Mouse (Mus musculus): ENCODE data around the gene Mcrip1. TPM values are rescaled to one million over a fixed set of nuclear protein-coding genes. Genes with fewer than 3 reads are reported as not detected.
"Not testable (repeated sequence)": the region's sequence is repeated elsewhere in the genome, so short reads cannot be mapped to it uniquely, and the experiment has no call there.

Mcrip1 gene
- polyA plus RNA-seq, 1 experiment from 2014 or later = 134 TPM

DNA sequence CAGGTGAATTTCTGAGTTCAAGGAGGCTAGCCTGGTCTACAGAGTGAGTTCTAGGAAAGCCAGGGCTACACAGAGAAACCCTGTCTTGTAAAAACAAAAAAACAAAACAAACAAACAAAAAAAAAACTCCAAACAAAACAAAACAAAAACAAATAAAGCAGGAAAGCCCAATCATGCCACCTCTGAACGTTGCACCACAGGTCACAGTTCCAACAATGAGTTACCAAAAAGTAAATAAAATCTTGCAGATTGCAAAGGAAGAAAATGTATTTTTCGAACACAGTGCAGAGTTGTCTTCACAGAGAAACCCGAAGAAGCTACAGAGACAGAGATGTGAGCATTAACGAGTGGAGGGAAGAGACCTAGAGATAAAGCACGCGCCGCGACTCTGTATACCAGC lies 26.9 kb downstream of the Mcrip1 start:
- no peaks in the 10 kb centered on the region for H3K36me3 ChIP-seq
- ATAC-seq (ENCODE audit: extremely low read depth, insufficient number of reproducible peaks, low FRiP score, low TSS enrichment) = no peak
- no peak overlapping the region for H3K4me3 ChIP-seq
- peaks cover 4% of the 10 kb centered on the region for H3K27me3 ChIP-seq (replicated peaks)
- H3K9ac ChIP-seq = no peak overlapping the region
- no peak overlapping the region for H3K27ac ChIP-seq (replicated peaks)
- no peaks in the 10 kb centered on the region for H3K9me3 ChIP-seq
- 81% methylated on average over 8 of the region's 8 CpGs for WGBS
- no peak overlapping the region for H3K4me2 ChIP-seq
- peaks cover 33% of the 10 kb centered on the region for H3K4me1 ChIP-seq

DNA sequence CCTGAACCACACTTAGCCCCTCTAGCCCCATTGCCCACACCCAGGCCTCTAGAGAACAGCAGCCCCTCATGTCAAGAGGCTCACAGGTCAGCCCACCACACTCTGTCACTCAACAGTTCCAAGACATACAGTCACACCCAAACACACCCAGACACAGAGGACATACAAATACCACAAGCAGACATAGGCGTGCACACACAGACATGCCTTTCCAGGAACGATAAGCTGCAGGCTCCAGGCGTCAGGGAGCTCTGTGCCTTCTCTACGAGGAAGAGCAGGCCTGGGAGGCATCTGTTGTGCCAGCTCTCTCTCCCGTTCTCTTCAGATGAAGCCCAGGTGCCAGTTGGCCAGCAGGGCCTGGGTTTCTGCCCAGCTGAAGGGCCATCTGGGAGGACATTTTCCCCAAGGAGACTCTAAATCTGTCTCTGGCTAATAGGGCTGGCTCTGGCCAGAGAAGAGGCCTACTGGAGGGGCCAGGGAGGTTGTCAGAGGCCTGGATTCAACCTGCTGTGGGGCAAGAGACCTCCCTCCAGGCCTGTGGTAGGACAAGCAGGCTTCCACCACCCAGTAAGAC lies 28.5 kb downstream of the Mcrip1 start:
- 0 out of 2 replicates have a peak, but pooled peaks cover 4% of the 10 kb centered on the region for H3K27me3 ChIP-seq (replicated peaks)
- peak overlapping the region; percentile 47; the same call in 1 of the 2 replicates for H3K9ac ChIP-seq
- 0 out of 2 replicates have a peak overlapping the region, but pooled peaks have one; percentile 16 for H3K27ac ChIP-seq (replicated peaks)
- H3K36me3 ChIP-seq = no peaks in the 10 kb centered on the region
- WGBS = 52% methylated on average over 5 of the region's 5 CpGs
- no peak overlapping the region for H3K4me2 ChIP-seq
- H3K4me1 ChIP-seq = peaks cover 33% of the 10 kb centered on the region
- no peaks in the 10 kb centered on the region for H3K9me3 ChIP-seq
- no peak for ATAC-seq (ENCODE audit: extremely low read depth, insufficient number of reproducible peaks, low FRiP score, low TSS enrichment)
- no peak overlapping the region for H3K4me3 ChIP-seq

DNA sequence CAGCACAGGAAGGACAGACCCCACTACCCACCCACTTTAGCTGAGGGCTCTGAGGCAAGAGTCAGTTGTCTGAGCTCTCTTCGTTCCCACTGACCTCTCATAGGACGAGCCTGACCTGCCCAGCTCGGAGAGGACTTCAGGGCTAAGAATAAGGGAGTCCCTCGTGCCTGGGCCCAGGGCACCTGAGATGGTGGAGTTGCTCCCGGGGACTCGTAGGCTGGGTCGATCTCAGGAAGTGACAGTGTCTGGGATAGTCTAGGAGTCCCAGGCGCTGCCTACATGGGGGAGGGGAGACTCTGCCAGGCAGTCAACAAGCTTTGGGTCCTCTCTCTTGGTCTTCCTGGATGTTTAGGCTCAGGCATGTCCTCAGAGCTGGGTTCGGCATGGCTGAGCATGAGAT lies 29.0 kb downstream of the Mcrip1 start:
- ATAC-seq (ENCODE audit: extremely low read depth, insufficient number of reproducible peaks, low FRiP score, low TSS enrichment) = no peak
- Histone ChIP-seq H3K27ac (replicated peaks) (0 out of 2 replicates have a peak overlapping the region, but pooled peaks have one; percentile 9), H3K4me2 (no peak overlapping the region), H3K36me3 (no peaks in the 10 kb centered on the region), H3K27me3 (replicated peaks) (0 out of 2 replicates have a peak, but pooled peaks cover 5% of the 10 kb centered on the region), H3K9ac (peak overlapping the region; percentile 69), H3K4me3 (no peak overlapping the region), H3K4me1 (peaks cover 33% of the 10 kb centered on the region), H3K9me3 (no peaks in the 10 kb centered on the region)
- WGBS = 64% methylated on average over 9 of the region's 9 CpGs

DNA sequence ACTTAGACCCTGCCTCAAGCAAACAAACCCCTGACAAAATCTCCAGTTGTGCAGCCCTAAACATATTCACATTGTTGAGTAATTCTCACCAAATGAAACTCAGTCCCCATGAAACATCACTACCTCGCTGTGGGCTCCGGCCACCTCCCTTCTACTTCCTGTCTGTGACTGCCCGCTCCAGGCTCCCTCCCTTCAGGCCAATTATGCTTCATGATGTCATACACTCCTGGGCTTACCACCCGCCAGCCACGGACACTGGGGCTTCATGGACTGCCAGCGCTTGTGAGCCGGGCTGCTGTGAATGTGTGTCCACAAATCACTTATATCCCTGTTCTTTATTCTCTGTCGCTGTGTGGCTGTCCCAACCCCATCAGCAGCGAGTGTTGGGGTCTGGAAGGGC lies 29.8 kb downstream of the Mcrip1 start:
- Histone ChIP-seq H3K4me1 (peaks cover 33% of the 10 kb centered on the region), H3K27me3 (replicated peaks) (0 out of 2 replicates have a peak, but pooled peaks cover 5% of the 10 kb centered on the region), H3K27ac (replicated peaks) (peak overlapping the region; percentile 42), H3K36me3 (no peaks in the 10 kb centered on the region), H3K4me2 (peak overlapping the region; percentile 48), H3K4me3 (0 out of 2 replicates have a peak overlapping the region, but pooled peaks have one; percentile 13), H3K9ac (peak overlapping the region; percentile 69), H3K9me3 (no peaks in the 10 kb centered on the region)
- WGBS = 34% methylated on average over 9 of the region's 9 CpGs
- ATAC-seq (ENCODE audit: extremely low read depth, insufficient number of reproducible peaks, low FRiP score, low TSS enrichment) = no peak; the same call in 1 of the 2 replicates

DNA sequence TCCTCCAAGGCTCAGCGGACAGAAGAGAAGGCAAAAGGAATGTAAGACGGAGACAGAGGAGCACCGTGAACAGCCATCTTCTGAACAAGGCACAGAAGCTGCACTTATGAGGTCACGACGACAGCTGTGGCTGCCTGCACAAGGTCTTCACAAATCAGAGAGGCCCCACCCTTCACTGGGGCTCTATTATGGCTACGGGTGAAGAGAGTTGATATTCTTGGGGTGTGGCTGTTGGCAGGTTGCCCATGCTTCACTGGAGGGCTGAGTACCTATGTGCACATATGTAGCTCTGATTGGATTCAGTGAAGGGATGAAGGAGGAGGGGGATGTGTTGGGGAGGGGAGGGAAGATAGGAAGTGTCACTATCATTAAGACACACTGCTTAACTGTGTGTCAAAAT lies 31.0 kb downstream of the Mcrip1 start:
- ATAC-seq (ENCODE audit: extremely low read depth, insufficient number of reproducible peaks, low FRiP score, low TSS enrichment) = no peak
- Histone ChIP-seq H3K9me3 (no peaks in the 10 kb centered on the region), H3K4me1 (peaks cover 33% of the 10 kb centered on the region), H3K4me2 (no peak overlapping the region), H3K27me3 (replicated peaks) (0 out of 2 replicates have a peak, but pooled peaks cover 5% of the 10 kb centered on the region), H3K36me3 (no peaks in the 10 kb centered on the region), H3K9ac (peak overlapping the region; percentile 16; the same call in 1 of the 2 replicates), H3K27ac (replicated peaks) (0 out of 2 replicates have a peak overlapping the region, but pooled peaks have one; percentile 40), H3K4me3 (no peak overlapping the region)
- WGBS = 49% methylated on average over 6 of the region's 6 CpGs

DNA sequence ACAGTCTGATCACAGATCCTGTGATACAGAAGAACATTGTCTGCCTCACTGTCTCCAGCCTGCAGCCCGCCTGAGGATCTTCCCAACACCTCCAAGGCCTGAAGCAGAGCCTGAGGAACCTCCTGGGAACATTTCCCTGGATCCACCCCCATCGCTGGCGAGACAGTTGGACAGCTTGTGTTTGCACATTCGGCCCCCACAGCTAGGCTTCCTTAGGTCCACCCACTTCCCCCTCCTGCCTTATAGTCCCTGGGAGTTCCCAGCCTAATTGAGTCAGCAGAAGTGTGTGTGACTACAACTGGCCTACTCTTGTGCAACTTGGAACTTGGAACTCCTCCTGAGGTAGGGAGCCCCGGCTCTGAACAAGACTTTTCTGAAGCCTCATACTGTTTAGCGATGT lies 31.5 kb downstream of the Mcrip1 start:
- 56% methylated on average over 6 of the region's 6 CpGs for WGBS
- no peaks in the 10 kb centered on the region for H3K9me3 ChIP-seq
- peaks cover 33% of the 10 kb centered on the region for H3K4me1 ChIP-seq
- H3K4me3 ChIP-seq = no peak overlapping the region
- 0 out of 2 replicates have a peak, but pooled peaks cover 5% of the 10 kb centered on the region for H3K27me3 ChIP-seq (replicated peaks)
- 0 out of 2 replicates have a peak overlapping the region, but pooled peaks have one; percentile 40 for H3K27ac ChIP-seq (replicated peaks)
- no peak for ATAC-seq (ENCODE audit: extremely low read depth, insufficient number of reproducible peaks, low FRiP score, low TSS enrichment)
- H3K36me3 ChIP-seq = no peaks in the 10 kb centered on the region
- H3K9ac ChIP-seq = peak overlapping the region; percentile 16; the same call in 1 of the 2 replicates
- H3K4me2 ChIP-seq = no peak overlapping the region

DNA sequence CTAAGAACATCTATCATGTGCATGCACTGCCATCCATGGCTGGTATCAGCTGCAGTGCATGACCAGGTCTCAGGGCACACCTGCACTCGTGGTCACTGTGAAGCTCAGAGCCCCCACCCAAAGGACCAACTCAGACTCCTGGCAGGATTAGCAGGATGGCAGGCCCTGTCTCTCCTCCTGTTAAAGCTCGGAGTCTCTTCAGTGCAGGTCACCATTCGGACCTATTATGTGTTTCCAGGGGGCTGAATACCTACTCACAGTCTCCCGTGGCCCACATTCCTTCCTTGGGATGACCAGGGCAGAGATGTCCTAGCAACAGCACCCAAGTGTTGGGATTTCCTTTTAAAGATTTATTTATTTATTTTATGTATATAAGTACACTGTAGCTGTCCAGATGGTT lies 32.4 kb downstream of the Mcrip1 start:
- Histone ChIP-seq H3K27ac (replicated peaks) (no peak overlapping the region), H3K4me1 (peaks cover 33% of the 10 kb centered on the region), H3K9ac (no peak overlapping the region), H3K36me3 (no peaks in the 10 kb centered on the region), H3K4me3 (no peak overlapping the region), H3K9me3 (no peaks in the 10 kb centered on the region), H3K4me2 (no peak overlapping the region), H3K27me3 (replicated peaks) (0 out of 2 replicates have a peak, but pooled peaks cover 5% of the 10 kb centered on the region)
- ATAC-seq (ENCODE audit: extremely low read depth, insufficient number of reproducible peaks, low FRiP score, low TSS enrichment) = no peak
- WGBS = 74% methylated on average over 4 of the region's 4 CpGs

DNA sequence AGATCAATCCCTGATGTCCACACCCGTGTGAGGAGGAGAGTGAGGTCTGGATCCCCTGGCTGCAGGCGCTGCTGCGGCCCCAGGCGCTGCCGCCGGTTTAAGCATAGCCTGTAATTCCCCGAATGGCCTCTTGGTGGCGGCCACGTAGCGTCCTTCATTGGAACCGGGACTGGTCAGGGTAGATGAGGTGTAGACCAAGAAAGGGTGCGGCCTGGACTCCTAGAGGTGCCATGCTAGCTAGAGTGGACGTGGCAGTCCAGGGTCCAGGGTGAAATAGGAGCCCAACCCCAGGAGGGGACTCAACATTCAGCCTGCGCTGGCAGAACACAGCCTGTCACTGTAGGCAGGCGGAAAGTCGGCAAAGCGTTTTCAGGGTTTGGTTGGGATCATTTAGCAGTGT lies 33.9 kb downstream of the Mcrip1 start:
- 0 out of 2 replicates have a peak, but pooled peaks cover 5% of the 10 kb centered on the region for H3K27me3 ChIP-seq (replicated peaks)
- no peak overlapping the region for H3K4me2 ChIP-seq
- no peak overlapping the region for H3K4me3 ChIP-seq
- peak; percentile 46; the same call in 1 of the 2 replicates for ATAC-seq (ENCODE audit: extremely low read depth, insufficient number of reproducible peaks, low FRiP score, low TSS enrichment)
- no peaks in the 10 kb centered on the region for H3K36me3 ChIP-seq
- H3K4me1 ChIP-seq = peaks cover 30% of the 10 kb centered on the region
- H3K9me3 ChIP-seq = no peaks in the 10 kb centered on the region
- no peak overlapping the region for H3K9ac ChIP-seq
- WGBS = 17% methylated on average over 17 of the region's 17 CpGs
- H3K27ac ChIP-seq (replicated peaks) = no peak overlapping the region

DNA sequence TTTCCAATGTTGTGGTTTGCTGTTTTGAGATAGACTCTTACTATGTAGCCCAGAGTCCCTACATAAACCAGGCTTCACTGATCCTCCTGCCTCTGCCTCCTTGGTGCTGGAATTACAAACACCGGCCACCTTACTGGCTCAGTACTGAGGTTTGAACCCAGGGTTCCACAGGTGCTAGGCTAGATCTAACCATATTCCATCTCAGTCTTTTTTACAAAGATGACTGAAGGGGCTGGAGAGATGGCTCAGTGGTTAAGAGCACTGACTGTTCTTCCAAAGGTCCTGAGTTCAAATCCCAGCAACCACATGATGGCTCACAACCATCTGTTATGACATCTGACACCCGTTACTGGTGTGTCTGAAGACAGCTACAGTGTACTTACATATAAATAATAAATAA lies 35.3 kb downstream of the Mcrip1 start:
- not testable (repeated sequence) for H3K4me3 ChIP-seq; H3K27me3 ChIP-seq (replicated peaks); ATAC-seq (ENCODE audit: extremely low read depth, insufficient number of reproducible peaks, low FRiP score, low TSS enrichment); H3K27ac ChIP-seq (replicated peaks); H3K4me2 ChIP-seq; H3K9ac ChIP-seq; H3K9me3 ChIP-seq; H3K36me3 ChIP-seq
- WGBS = 76% methylated on average over 2 of the region's 2 CpGs
- H3K4me1 ChIP-seq = peaks cover 23% of the 10 kb centered on the region

DNA sequence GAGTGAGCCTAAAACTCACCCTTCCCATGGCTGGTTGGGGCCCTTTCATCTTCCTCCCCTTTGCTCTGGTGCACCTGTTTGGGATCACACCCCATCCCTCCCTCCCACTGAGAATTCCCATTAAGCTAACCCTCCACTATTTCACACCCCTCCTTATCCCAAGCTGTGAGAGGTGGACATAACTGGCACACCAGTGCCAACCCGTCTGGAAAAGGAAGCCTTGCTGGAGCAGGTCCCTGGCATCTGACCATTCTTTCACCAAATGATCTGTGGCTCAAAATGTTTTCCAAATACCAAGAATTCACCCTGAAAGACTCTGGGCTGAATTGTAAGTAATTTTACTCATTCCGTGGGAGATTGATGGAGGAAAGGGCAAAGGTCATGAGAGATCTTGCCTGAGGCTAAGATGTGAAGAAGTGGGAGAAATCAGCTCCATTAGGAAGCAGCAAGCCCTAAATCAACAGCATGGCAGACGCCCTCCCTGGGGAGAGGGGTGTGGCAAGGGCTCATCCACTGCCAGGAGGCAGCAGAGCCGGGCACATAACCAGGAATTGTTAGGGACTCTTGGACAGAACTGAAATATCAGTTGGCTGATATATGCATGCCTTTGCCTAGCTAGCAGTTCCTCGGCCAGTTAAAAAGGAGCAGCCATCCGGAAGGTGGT lies 36.6 kb downstream of the Mcrip1 start:
- Histone ChIP-seq H3K9me3 (no peaks in the 10 kb centered on the region), H3K4me3 (no peak overlapping the region), H3K4me2 (no peak overlapping the region), H3K4me1 (peaks cover 14% of the 10 kb centered on the region), H3K36me3 (no peaks in the 10 kb centered on the region), H3K27ac (replicated peaks) (no peak overlapping the region), H3K27me3 (replicated peaks) (0 out of 2 replicates have a peak, but pooled peaks cover 5% of the 10 kb centered on the region), H3K9ac (no peak overlapping the region)
- ATAC-seq (ENCODE audit: extremely low read depth, insufficient number of reproducible peaks, low FRiP score, low TSS enrichment) = no peak
- 52% methylated on average over 6 of the region's 6 CpGs for WGBS

DNA sequence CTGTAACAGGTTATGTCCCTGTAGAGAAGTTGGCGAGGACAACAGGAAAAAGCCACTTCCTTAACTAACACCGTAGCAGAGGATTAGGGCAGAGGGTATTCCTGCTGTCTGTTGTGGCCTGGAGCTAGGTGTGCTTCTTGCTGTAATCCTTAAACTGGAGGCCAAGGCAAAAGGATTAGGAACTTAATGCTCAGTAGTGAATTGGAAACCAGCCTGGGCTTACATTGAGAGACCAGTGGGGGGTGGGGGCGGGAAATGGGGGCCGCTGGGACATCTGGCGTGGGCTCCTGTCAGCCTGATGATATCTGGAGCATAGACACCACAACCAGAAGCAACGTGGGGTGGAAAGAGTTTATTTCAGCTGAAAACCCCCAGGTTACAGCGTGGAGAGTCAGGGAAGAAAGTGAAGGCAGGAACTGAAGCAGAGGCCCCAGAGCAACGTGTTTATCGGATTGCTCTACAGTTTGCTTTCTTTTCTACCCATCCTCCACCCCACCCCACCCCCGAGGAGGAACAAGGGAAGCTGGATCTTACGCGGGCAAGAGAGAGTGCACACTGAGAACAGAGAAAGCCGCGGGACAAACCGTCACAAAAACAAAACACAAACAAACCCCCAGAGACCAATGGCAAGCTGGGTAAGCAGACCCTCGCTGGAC lies 39.0 kb downstream of the Mcrip1 start:
- no peaks in the 10 kb centered on the region for H3K9me3 ChIP-seq
- no peaks in the 10 kb centered on the region for H3K27me3 ChIP-seq (replicated peaks)
- H3K4me3 ChIP-seq = peak overlapping the region; percentile 44
- peak overlapping the region; percentile 69 for H3K4me2 ChIP-seq
- peak overlapping the region; percentile 41; the same call in 1 of the 2 replicates for H3K27ac ChIP-seq (replicated peaks)
- H3K4me1 ChIP-seq = peaks cover 13% of the 10 kb centered on the region
- no peak for ATAC-seq (ENCODE audit: extremely low read depth, insufficient number of reproducible peaks, low FRiP score, low TSS enrichment)
- H3K9ac ChIP-seq = peak overlapping the region; percentile 80
- H3K36me3 ChIP-seq = no peaks in the 10 kb centered on the region
- 6% methylated on average over 16 of the region's 16 CpGs for WGBS

All from heart, embryonic 13.5 days (tissue).